Mouse (Mus musculus): Measurements from ENCODE around the gene Gm44973. TPM values are rescaled to one million over a fixed set of nuclear protein-coding genes. Genes with fewer than 3 reads are reported as not detected.
"Not testable (repeated sequence)": the region's sequence is repeated elsewhere in the genome, so short reads cannot be mapped to it uniquely, and the experiment has no call there.

Gm44973 gene
- polyA plus RNA-seq, 1 experiment from 2014 or later: not detected

DNA sequence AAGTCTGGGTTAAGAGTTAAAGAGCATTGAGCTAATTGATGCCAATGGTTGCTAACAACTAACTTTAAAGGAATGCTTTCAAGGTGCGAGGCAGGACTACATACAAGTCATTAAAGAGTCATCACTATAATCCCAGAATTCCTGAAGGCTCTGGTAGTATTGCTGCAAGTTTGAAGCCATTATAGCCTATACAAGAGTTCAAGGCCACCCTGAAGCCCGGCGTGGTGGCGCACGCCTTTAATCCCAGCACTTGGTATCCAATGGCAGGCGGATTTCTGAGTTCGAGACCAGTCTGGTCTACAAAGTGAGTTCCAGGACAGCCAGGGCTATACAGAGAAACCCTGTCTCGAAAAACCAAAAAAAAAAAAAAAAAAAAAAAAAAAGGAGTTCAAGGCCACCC, 4.3 kb downstream of the Gm44973 start:
- not testable (repeated sequence) for ATAC-seq (ENCODE audit: low read depth); H3K27me3 ChIP-seq; H3K9me3 ChIP-seq
- Histone ChIP-seq H3K4me2 (peak overlapping the region; percentile 84), H3K4me3 (peak overlapping the region; percentile 60), H3K27ac (replicated peaks) (peak overlapping the region; percentile 93), H3K4me1 (replicated peaks) (peaks cover 29% of the 10 kb centered on the region), H3K9ac (peak overlapping the region; percentile 80; the same call in 1 of the 2 replicates), H3K36me3 (peaks cover 29% of the 10 kb centered on the region)
- WGBS: 26% methylated on average over 8 of the region's 8 CpGs

DNA sequence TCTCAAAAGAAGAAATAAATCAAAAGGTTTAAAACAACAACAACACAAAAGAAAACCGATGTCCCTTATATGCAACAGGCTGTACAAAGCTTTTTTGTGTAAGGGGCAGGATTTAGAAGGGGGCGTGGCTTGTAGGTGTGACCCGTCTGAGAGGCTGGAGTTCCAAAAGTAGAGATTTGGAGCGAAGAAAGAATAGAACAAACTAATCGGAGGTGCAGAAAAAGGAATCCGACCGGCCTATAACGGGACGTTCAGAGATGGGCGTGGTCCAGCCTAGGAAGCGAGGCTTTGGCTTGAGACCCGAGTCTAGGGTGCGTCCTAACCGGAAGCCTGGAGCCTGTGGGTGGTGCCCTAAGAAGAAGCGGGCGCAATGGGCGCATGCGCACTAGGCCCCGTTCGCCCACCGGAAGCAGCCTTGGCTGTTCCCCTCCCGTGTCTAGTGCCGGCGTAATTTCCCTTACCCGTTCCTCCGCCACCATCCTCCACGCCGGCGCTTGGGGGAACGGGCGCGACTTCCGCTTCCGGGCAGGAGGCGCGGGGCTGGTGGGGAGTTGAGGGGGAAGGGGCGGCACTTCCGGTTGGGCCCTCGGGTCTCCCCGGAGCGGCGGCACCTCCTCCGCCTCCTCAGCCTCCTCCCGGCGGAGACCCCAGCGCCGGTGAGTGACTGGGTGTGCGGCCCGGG, 4.8 kb downstream of the Gm44973 start, which contains the start of the genes Zfp865 and Ccdc106:
TSS of gene Zfp865 (plus strand) at position 377 of the 682 bp plus-strand sequence.
TSS of gene Ccdc106 (plus strand) at position 554 of the 682 bp plus-strand sequence.
- peak within 1 kb of the TSS; percentile 93 for H3K27ac ChIP-seq (replicated peaks)
- ATAC-seq (ENCODE audit: low read depth): peak; percentile 91
- H3K9me3 ChIP-seq: no peaks in the 10 kb centered on the region
- WGBS: under 1% methylated on average over 47 of the region's 49 CpGs
- H3K36me3 ChIP-seq: peaks cover 34% of the 10 kb centered on the region
- peak within 1 kb of the TSS; percentile 84 for H3K4me2 ChIP-seq
- peak within 1 kb of the TSS; percentile 60 for H3K4me3 ChIP-seq
- H3K4me1 ChIP-seq (replicated peaks): peaks cover 29% of the 10 kb centered on the region
- H3K27me3 ChIP-seq: no peaks in the 10 kb centered on the region
- H3K9ac ChIP-seq: peak within 1 kb of the TSS; percentile 80

- H3K4me3 ChIP-seq: peak overlapping the region; percentile 60
- H3K27me3 ChIP-seq: no peaks in the 10 kb centered on the region
- peak overlapping the region; percentile 93 for H3K27ac ChIP-seq (replicated peaks)
- H3K36me3 ChIP-seq: peaks cover 39% of the 10 kb centered on the region
- H3K4me2 ChIP-seq: peak overlapping the region; percentile 84
- peak; percentile 38 for ATAC-seq (ENCODE audit: low read depth)
- H3K9me3 ChIP-seq: no peaks in the 10 kb centered on the region
- peaks cover 29% of the 10 kb centered on the region for H3K4me1 ChIP-seq (replicated peaks)
- H3K9ac ChIP-seq: peak overlapping the region; percentile 80
- 0% methylated on average over 15 of the region's 15 CpGs for WGBS
Measured at GRCm38 (mm10) chr7:5020685-5021084, 5.4 kb downstream of the Gm44973 start.

DNA sequence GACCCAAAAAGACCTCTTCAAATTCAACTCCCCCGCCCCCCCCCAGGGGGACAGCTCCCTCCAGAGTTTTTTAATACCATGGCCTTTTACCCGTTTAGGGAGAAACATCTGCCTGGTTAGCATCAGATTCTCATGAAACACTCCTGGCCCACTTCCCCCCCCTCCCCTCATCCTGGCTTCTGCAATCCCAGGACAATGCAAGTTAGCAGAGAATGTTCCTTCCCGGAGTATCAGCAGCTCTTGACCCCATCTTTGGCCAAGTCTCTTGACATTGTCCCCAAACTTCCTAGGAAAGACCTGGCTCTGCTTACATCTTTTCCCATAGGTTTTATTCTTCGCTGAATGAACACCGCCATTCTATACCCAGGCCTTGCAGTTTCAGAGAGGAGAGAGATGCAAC, 5.9 kb downstream of the Gm44973 start:
- peaks cover 43% of the 10 kb centered on the region for H3K36me3 ChIP-seq
- H3K4me3 ChIP-seq: peak overlapping the region; percentile 60
- peak overlapping the region; percentile 80 for H3K9ac ChIP-seq
- peak overlapping the region; percentile 93 for H3K27ac ChIP-seq (replicated peaks)
- peaks cover 24% of the 10 kb centered on the region for H3K4me1 ChIP-seq (replicated peaks)
- ATAC-seq (ENCODE audit: low read depth): no peak
- no peaks in the 10 kb centered on the region for H3K9me3 ChIP-seq
- H3K4me2 ChIP-seq: peak overlapping the region; percentile 84
- WGBS: 55% methylated on average over 5 of the region's 5 CpGs
- no peaks in the 10 kb centered on the region for H3K27me3 ChIP-seq

- Histone ChIP-seq H3K9me3 (peaks cover 28% of the 10 kb centered on the region), H3K27ac (replicated peaks) (no peak overlapping the region), H3K9ac (no peak overlapping the region), H3K36me3 (peaks cover 94% of the 10 kb centered on the region), H3K27me3 (no peaks in the 10 kb centered on the region), H3K4me3 (no peak overlapping the region), H3K4me2 (no peak overlapping the region), H3K4me1 (replicated peaks) (no peaks in the 10 kb centered on the region)
- ATAC-seq (ENCODE audit: low read depth): no peak
- WGBS: 97% methylated on average over 22 of the region's 22 CpGs
Measured at GRCm38 (mm10) chr7:5029543-5029942, 14.2 kb downstream of the Gm44973 start.

DNA sequence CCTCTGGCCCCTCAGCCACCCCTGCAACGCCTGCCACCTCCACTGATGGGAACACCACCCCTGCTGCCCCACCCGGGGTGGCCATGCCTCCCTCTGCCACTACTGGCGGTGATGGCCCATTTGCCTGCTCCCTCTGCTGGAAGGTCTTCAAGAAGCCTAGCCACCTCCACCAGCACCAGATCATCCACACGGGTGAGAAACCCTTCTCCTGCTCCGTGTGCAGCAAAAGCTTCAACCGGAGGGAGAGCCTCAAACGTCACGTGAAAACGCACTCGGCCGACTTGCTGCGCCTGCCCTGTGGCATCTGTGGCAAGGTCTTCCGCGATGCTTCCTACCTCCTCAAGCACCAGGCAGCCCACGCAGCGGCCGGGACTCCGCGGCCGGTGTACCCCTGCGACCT, 14.7 kb downstream of the Gm44973 start:
- no peak overlapping the region for H3K27ac ChIP-seq (replicated peaks)
- H3K4me1 ChIP-seq (replicated peaks): no peaks in the 10 kb centered on the region
- H3K9ac ChIP-seq: no peak overlapping the region
- no peak overlapping the region for H3K4me2 ChIP-seq
- H3K9me3 ChIP-seq: peaks cover 28% of the 10 kb centered on the region
- peaks cover 94% of the 10 kb centered on the region for H3K36me3 ChIP-seq
- 88% methylated on average over 21 of the region's 21 CpGs for WGBS
- ATAC-seq (ENCODE audit: low read depth): no peak
- no peaks in the 10 kb centered on the region for H3K27me3 ChIP-seq
- no peak overlapping the region for H3K4me3 ChIP-seq

DNA sequence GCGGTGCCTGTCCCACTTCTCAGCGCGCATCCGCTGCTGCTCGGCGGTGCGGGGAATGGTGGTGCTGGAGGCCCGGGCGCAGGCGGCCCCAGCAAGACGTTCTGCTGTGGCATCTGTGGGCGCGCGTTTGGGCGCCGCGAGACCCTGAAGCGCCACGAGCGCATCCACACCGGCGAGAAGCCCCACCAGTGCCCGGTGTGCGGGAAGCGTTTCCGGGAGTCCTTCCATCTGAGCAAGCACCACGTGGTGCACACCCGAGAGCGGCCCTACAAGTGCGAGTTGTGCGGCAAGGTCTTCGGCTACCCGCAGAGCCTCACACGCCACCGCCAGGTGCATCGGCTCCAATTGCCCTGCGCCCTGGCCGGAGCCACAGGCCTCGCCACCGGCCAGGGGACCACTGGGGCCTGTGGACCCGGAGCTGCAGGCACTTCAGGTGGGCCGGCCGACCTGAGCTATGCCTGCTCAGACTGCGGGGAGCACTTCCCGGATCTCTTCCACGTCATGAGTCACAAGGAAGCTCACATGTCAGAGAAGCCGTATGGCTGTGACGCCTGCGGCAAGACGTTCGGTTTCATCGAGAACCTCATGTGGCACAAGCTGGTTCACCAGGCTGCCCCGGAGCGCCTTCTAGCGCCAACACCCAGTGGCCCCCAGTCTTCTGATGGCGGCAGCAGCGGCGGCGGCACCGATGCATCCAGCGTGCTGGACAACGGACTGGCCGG, 15.4 kb downstream of the Gm44973 start:
- WGBS: 82% methylated on average over 63 of the region's 63 CpGs
- Histone ChIP-seq H3K27me3 (no peaks in the 10 kb centered on the region), H3K27ac (replicated peaks) (no peak overlapping the region), H3K9me3 (peaks cover 28% of the 10 kb centered on the region), H3K9ac (no peak overlapping the region), H3K4me1 (replicated peaks) (no peaks in the 10 kb centered on the region), H3K4me3 (no peak overlapping the region), H3K4me2 (no peak overlapping the region), H3K36me3 (peaks cover 96% of the 10 kb centered on the region)
- ATAC-seq (ENCODE audit: low read depth): no peak

DNA sequence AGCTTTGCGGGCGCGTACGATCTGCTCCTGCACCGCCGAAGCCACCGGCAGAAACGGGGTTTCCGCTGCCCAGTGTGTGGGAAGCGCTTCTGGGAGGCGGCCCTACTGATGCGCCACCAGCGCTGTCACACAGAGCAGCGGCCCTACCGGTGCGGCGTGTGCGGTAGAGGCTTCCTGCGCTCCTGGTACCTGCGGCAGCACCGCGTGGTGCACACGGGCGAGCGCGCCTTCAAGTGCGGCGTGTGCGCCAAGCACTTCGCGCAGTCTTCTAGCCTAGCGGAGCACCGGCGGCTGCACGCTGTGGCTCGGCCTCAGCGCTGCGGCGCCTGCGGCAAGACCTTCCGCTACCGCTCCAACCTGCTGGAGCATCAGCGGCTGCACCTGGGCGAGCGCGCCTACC, 16.2 kb downstream of the Gm44973 start:
- Histone ChIP-seq H3K27me3 (no peaks in the 10 kb centered on the region), H3K4me2 (no peak overlapping the region), H3K9me3 (peaks cover 28% of the 10 kb centered on the region), H3K36me3 (peaks cover 97% of the 10 kb centered on the region), H3K9ac (no peak overlapping the region), H3K4me3 (no peak overlapping the region), H3K4me1 (replicated peaks) (no peaks in the 10 kb centered on the region), H3K27ac (replicated peaks) (no peak overlapping the region)
- 72% methylated on average over 46 of the region's 46 CpGs for WGBS
- no peak for ATAC-seq (ENCODE audit: low read depth)

GRCm38 (mm10) chr7:5033818-5034217, 18.5 kb downstream of the Gm44973 start, which contains the start of gene 4632433K11Rik:
Gene 4632433K11Rik, plus strand, starts transcription at chr7:5034118.
- Histone ChIP-seq H3K27me3 (no peaks in the 10 kb centered on the region), H3K9me3 (peaks cover 31% of the 10 kb centered on the region), H3K4me1 (replicated peaks) (peaks cover 11% of the 10 kb centered on the region), H3K36me3 (peaks cover 77% of the 10 kb centered on the region), H3K27ac (replicated peaks) (no peak within 1 kb of the TSS), H3K9ac (no peak within 1 kb of the TSS), H3K4me2 (no peak within 1 kb of the TSS), H3K4me3 (no peak within 1 kb of the TSS)
- 91% methylated on average over 3 of the region's 3 CpGs for WGBS
- ATAC-seq (ENCODE audit: low read depth): no peak

DNA sequence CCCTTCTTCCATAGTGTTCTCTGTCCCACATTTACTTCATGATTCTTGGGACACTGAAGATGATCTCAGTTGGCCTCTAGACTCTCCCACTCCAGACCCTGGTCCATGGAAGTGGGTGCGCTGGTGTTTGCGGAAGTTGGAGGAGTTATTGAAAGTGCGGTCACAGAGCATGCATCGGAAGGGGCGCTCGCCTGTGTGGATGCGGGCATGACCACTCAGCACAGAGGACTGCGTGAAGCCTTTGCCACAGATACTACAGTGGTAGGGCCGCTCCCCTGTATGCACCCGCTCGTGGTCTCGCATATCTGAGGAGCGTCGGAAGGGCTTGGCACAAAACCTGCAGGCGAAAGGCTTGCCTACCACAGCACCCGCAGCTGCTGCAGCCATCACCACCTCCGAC, 20.3 kb downstream of the Gm44973 start:
- peaks cover 15% of the 10 kb centered on the region for H3K9me3 ChIP-seq
- no peak overlapping the region for H3K4me3 ChIP-seq
- peaks cover 22% of the 10 kb centered on the region for H3K4me1 ChIP-seq (replicated peaks)
- no peak overlapping the region for H3K9ac ChIP-seq
- no peak for ATAC-seq (ENCODE audit: low read depth)
- peaks cover 59% of the 10 kb centered on the region for H3K36me3 ChIP-seq
- no peaks in the 10 kb centered on the region for H3K27me3 ChIP-seq
- 94% methylated on average over 17 of the region's 17 CpGs for WGBS
- H3K27ac ChIP-seq (replicated peaks): no peak overlapping the region
- no peak overlapping the region for H3K4me2 ChIP-seq

DNA sequence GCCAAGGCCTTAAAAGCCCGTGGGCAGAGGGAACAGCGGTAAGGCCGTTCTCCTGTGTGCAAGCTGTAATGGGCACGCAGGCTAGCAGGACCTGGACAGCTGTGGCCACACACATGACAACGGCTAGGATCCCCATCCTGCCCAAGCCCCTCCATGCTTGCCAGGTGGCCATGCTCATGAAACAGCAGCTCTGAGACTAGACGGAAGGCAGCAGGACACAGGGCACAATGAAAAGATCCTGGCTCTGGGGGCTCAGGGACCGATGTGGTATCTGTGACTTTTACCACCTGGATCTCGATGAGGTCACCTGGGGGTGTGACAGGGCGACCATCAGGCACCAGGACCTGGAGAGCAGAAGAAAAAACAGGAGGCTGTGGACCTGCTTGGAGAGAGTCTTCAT, 20.8 kb downstream of the Gm44973 start:
- 95% methylated on average over 9 of the region's 9 CpGs for WGBS
- Histone ChIP-seq H3K36me3 (peaks cover 55% of the 10 kb centered on the region), H3K9me3 (peaks cover 10% of the 10 kb centered on the region), H3K4me1 (replicated peaks) (peaks cover 22% of the 10 kb centered on the region), H3K4me2 (no peak overlapping the region), H3K4me3 (no peak overlapping the region), H3K27ac (replicated peaks) (no peak overlapping the region), H3K9ac (no peak overlapping the region), H3K27me3 (no peaks in the 10 kb centered on the region)
- ATAC-seq (ENCODE audit: low read depth): no peak

GRCm38 (mm10) chr7:5037026-5037425, 21.7 kb downstream of the Gm44973 start:
- H3K4me2 ChIP-seq: peak overlapping the region; percentile 59; the same call in 1 of the 2 replicates
- H3K4me3 ChIP-seq: no peak overlapping the region; the same call in 1 of the 2 replicates
- peaks cover 22% of the 10 kb centered on the region for H3K4me1 ChIP-seq (replicated peaks)
- no peaks in the 10 kb centered on the region for H3K27me3 ChIP-seq
- H3K9ac ChIP-seq: no peak overlapping the region
- H3K9me3 ChIP-seq: 0 out of 2 replicates have a peak, but pooled peaks cover 3% of the 10 kb centered on the region
- no peak for ATAC-seq (ENCODE audit: low read depth)
- 95% methylated on average over 7 of the region's 7 CpGs for WGBS
- H3K36me3 ChIP-seq: peaks cover 51% of the 10 kb centered on the region
- H3K27ac ChIP-seq (replicated peaks): 0 out of 2 replicates have a peak overlapping the region, but pooled peaks have one; percentile 97

All from neural tube, embryonic 13.5 days (tissue).